Mouse (Mus musculus) testis, adult 2 months (tissue): ENCODE measurements around the gene Psmd12. TPM values are rescaled to one million over a fixed set of nuclear protein-coding genes. Genes with fewer than 3 reads are reported as not detected.

Source experiments
- H3K27ac ChIP-seq: fragments of 200-500 bp; 2 replicates; pipeline ENCODE4 v1.5.1; 2012; ENCODE audit warnings: low read depth, low read length; ENCODE audit not compliant: control insufficient read depth, insufficient read depth
- H3K27me3 ChIP-seq: fragments of 200-500 bp; 2 replicates; pipeline ENCODE4 v1.6.1; 2012; ENCODE audit warnings: mild to moderate bottlenecking, low read length, moderate library complexity; ENCODE audit not compliant: control insufficient read depth, insufficient read depth
- H3K36me3 ChIP-seq: fragments of 200-500 bp; 2 replicates; pipeline ENCODE4 v1.6.1; 2012; ENCODE audit warnings: mild to moderate bottlenecking, low read length; ENCODE audit not compliant: control insufficient read depth, insufficient read depth
- H3K4me1 ChIP-seq: fragments of 200-500 bp; 2 replicates; pipeline ENCODE4 v1.6.1; 2012; ENCODE audit warnings: low read length; ENCODE audit not compliant: control insufficient read depth, insufficient read depth
- H3K4me3 ChIP-seq: fragments of 200-500 bp; 2 replicates; pipeline ENCODE4 v1.5.1; 2012; ENCODE audit warnings: low read depth, mild to moderate bottlenecking, low read length, moderate library complexity, mixed read lengths; ENCODE audit not compliant: control insufficient read depth
- CTCF ChIP-seq: fragments of 200-500 bp; IDR thresholded peaks from 2 replicates; pipeline ENCODE4 v1.5.1; 2012; ENCODE audit warnings: low read depth, mild to moderate bottlenecking, inconsistent platforms, low read length, moderate library complexity; ENCODE audit not compliant: control insufficient read depth, insufficient read depth, insufficient replicate concordance
- POLR2A ChIP-seq: fragments of 200-500 bp; IDR thresholded peaks from 2 replicates; pipeline ENCODE4 v1.6.1; 2012; ENCODE audit warnings: low read depth, mild to moderate bottlenecking, inconsistent platforms, low read length, moderate library complexity; ENCODE audit not compliant: control insufficient read depth
- polyA plus RNA-seq: library from polyadenylated mRNA; depleted of rRNA; stranded (reverse); fragments of >200 nt; gene quantifications from 2 replicates; pipeline ENCODE4 v1.2.3, GENCODE M21; 2012; rRNA removed

The Psmd12 gene
- polyA plus RNA-seq: 25.8 and 28.0 TPM in 2 replicates

GRCm38 (mm10) chr11:107479053-107479861 lies at the start of gene Psmd12:
Gene Psmd12 (plus strand): TSS chr11:107479484.
- Histone ChIP-seq H3K27me3 (no peaks in the 10 kb centered on the region), H3K27ac (peak within 1 kb of the TSS; percentile 82), H3K4me1 (no peaks in the 10 kb centered on the region; the same call in 1 of the 2 replicates), H3K4me3 (peak within 1 kb of the TSS; percentile 91), H3K36me3 (no peaks in the 10 kb centered on the region)
- no peak for TF ChIP-seq CTCF
- TF ChIP-seq POLR2A: peak; percentile 95

GRCm38 (mm10) chr11:107431197-107431965 lies 47.9 kb upstream of the Psmd12 start:
- Histone ChIP-seq H3K27ac (no peak overlapping the region), H3K36me3 (no peaks in the 10 kb centered on the region), H3K27me3 (no peaks in the 10 kb centered on the region), H3K4me1 (no peaks in the 10 kb centered on the region), H3K4me3 (no peak overlapping the region)
- no peak for TF ChIP-seq POLR2A
- TF ChIP-seq CTCF: no peak

GRCm38 (mm10) chr11:107435776-107436449 lies 43.4 kb upstream of the Psmd12 start:
- Histone ChIP-seq H3K4me3 (no peak overlapping the region), H3K36me3 (no peaks in the 10 kb centered on the region), H3K27me3 (no peaks in the 10 kb centered on the region), H3K4me1 (peaks cover 5% of the 10 kb centered on the region), H3K27ac (no peak overlapping the region)
- TF ChIP-seq CTCF: no peak
- no peak for TF ChIP-seq POLR2A

GRCm38 (mm10) chr11:107437723-107438122 lies 41.6 kb upstream of the Psmd12 start:
- no peak overlapping the region for H3K27ac ChIP-seq
- no peak for TF ChIP-seq POLR2A
- no peak for TF ChIP-seq CTCF
- no peaks in the 10 kb centered on the region for H3K27me3 ChIP-seq
- H3K4me3 ChIP-seq: no peak overlapping the region
- H3K4me1 ChIP-seq: peaks cover 5% of the 10 kb centered on the region
- no peaks in the 10 kb centered on the region for H3K36me3 ChIP-seq

- Histone ChIP-seq H3K4me1 (peaks cover 5% of the 10 kb centered on the region), H3K36me3 (no peaks in the 10 kb centered on the region), H3K27me3 (no peaks in the 10 kb centered on the region), H3K27ac (no peak overlapping the region), H3K4me3 (no peak overlapping the region)
- no peak for TF ChIP-seq CTCF
- TF ChIP-seq POLR2A: no peak
These were observed 41.1 kb upstream of the Psmd12 start for GRCm38 (mm10) chr11:107438140-107438539.

GRCm38 (mm10) chr11:107441050-107441449 lies 38.2 kb upstream of the Psmd12 start:
- Histone ChIP-seq H3K27me3 (no peaks in the 10 kb centered on the region), H3K4me1 (peaks cover 5% of the 10 kb centered on the region), H3K4me3 (no peak overlapping the region), H3K27ac (no peak overlapping the region), H3K36me3 (no peaks in the 10 kb centered on the region)
- TF ChIP-seq CTCF (no peak), POLR2A (no peak)
